Mouse (Mus musculus): Measurements from ENCODE around the gene Plekha4. TPM values are rescaled to one million over a fixed set of nuclear protein-coding genes. Genes with fewer than 3 reads are reported as not detected.

The Plekha4 gene
- polyA plus RNA-seq, 1 experiment from 2014 or later: 0.64 TPM

DNA sequence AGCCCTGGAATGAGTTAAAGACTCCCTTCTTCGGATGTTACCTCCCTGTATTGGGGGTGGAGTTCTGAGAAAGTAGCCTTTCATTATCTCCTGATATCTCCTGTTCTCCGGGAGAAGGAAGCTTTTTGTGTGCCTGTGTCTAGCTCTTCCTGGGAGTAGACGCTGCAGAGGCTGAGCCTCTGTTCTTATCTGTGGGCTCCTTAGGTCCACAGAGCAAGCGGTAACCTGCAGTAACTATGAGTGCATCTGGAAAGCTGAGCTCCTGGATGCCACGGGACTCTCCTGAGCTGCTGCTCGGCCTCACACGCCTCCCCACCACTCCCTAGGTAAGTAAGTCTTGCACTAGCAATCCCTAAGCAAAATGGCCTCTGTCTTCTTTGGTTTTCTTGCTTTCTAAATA, 40.0 kb upstream of the Plekha4 start:
- Histone ChIP-seq H3K27me3 (ENCODE audit: control insufficient read depth, insufficient read depth, low read length) (no peaks in the 10 kb centered on the region), H3K4me1 (ENCODE audit: control insufficient read depth, insufficient read depth, low read length) (peaks cover 10% of the 10 kb centered on the region; the same call in 1 of the 2 replicates), H3K4me2 (ENCODE audit: low read depth, severe bottlenecking) (no peak overlapping the region), H3K9ac (ENCODE audit: low read length) (no peak overlapping the region), H3K27ac (replicated peaks; ENCODE audit: low read depth, low read length) (no peak overlapping the region), H3K4me3 (ENCODE audit: low read depth, low read length) (no peak overlapping the region), H3K36me3 (ENCODE audit: control insufficient read depth, insufficient read depth, low read length) (no peaks in the 10 kb centered on the region), H3K9me3 (ENCODE audit: control insufficient read depth, low read length) (no peaks in the 10 kb centered on the region)
- no peak for ATAC-seq (ENCODE audit: insufficient number of reproducible peaks, low FRiP score, low TSS enrichment, low read depth)
- 79% methylated on average over 7 of the region's 7 CpGs for WGBS
- no peak for DNase-seq (ENCODE audit: low spot score)

DNA sequence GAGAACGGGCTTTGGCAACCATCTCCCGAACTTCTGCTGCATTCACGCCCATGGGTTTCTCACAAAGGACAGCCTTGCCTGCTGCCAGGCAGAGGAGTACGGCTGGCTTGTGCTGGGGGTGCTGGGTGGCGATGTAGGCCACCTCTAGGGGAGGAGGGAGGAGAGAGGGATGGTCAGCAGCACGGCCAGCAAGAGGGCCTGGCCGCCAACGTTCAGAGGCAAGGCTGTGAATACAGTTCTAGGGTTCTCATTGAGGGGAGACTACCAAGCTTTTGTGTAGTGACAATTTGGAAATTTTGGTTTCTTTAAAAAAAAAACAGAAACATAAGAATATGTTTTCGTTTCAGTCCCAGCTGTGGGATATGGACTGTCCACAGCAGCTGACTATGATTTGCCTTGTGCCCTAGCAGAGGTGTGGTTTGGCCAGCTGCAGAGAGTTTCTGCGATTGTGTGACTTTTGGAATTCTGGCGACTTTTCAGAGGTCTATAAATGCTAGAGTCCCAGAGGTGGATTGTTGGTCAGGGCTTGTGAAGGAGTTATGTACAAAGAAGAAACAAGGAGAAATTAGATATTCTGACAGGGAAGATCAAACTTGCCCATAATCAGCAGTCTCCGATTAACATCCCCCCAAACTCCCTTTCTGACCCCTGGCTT, 39.2 kb upstream of the Plekha4 start, which contains the start of gene Gm45808:
Gm45808 (minus strand) TSS at position 51 of the 655 bp plus-strand sequence.
- Histone ChIP-seq H3K27me3 (ENCODE audit: control insufficient read depth, insufficient read depth, low read length) (no peaks in the 10 kb centered on the region), H3K4me3 (ENCODE audit: low read depth, low read length) (no peak within 1 kb of the TSS), H3K9me3 (ENCODE audit: control insufficient read depth, low read length) (no peaks in the 10 kb centered on the region), H3K27ac (replicated peaks; ENCODE audit: low read depth, low read length) (no peak within 1 kb of the TSS), H3K4me2 (ENCODE audit: low read depth, severe bottlenecking) (no peak within 1 kb of the TSS; the same call in 1 of the 2 replicates), H3K4me1 (ENCODE audit: control insufficient read depth, insufficient read depth, low read length) (peaks cover 11% of the 10 kb centered on the region; the same call in 1 of the 2 replicates), H3K36me3 (ENCODE audit: control insufficient read depth, insufficient read depth, low read length) (no peaks in the 10 kb centered on the region), H3K9ac (ENCODE audit: low read length) (no peak within 1 kb of the TSS)
- WGBS: 84% methylated on average over 12 of the region's 12 CpGs
- ATAC-seq (ENCODE audit: insufficient number of reproducible peaks, low FRiP score, low TSS enrichment, low read depth): no peak
- no peak for DNase-seq (ENCODE audit: low spot score)

DNA sequence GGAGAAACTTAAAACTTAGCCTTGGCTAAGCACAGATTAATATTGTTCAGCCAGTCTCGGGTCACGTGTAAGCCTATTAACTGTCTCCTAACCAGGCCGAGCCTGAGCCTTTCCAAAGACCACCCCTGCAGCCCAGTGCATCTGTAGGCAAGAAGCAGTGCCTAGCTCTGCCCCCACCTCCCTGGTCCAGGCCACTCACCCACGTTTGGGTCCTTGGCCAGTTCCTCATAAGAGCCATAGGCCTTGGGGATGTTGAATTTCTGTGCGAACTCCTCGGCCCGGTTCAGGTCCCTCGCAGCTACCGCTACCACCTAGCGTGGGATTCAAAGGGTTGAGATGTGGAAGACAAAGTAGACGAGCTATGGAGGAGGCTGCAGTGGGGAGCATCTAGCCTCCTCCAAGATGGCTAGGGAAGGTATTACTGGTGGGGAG, 38.3 kb upstream of the Plekha4 start:
- peak; percentile 33; the same call in 1 of the 2 replicates for ATAC-seq (ENCODE audit: insufficient number of reproducible peaks, low FRiP score, low TSS enrichment, low read depth)
- Histone ChIP-seq H3K27me3 (ENCODE audit: control insufficient read depth, insufficient read depth, low read length) (no peaks in the 10 kb centered on the region), H3K4me1 (ENCODE audit: control insufficient read depth, insufficient read depth, low read length) (peaks cover 11% of the 10 kb centered on the region; the same call in 1 of the 2 replicates), H3K36me3 (ENCODE audit: control insufficient read depth, insufficient read depth, low read length) (no peaks in the 10 kb centered on the region; the same call in 1 of the 2 replicates), H3K9ac (ENCODE audit: low read length) (no peak overlapping the region), H3K4me3 (ENCODE audit: low read depth, low read length) (peak overlapping the region; percentile 41), H3K27ac (replicated peaks; ENCODE audit: low read depth, low read length) (peak overlapping the region; percentile 73; the same call in 1 of the 2 replicates), H3K9me3 (ENCODE audit: control insufficient read depth, low read length) (no peaks in the 10 kb centered on the region), H3K4me2 (ENCODE audit: low read depth, severe bottlenecking) (peak overlapping the region; percentile 57)
- WGBS: 32% methylated on average over 11 of the region's 11 CpGs
- peak; percentile 37 for DNase-seq (ENCODE audit: low spot score)

GRCm38 (mm10) chr7:45488293-45489204, 37.6 kb upstream of the Plekha4 start, which contains the start of gene Dhdh:
TSS of gene Dhdh (minus strand) at chr7:45488805.
- Histone ChIP-seq H3K4me3 (ENCODE audit: low read depth, low read length) (peak within 1 kb of the TSS; percentile 41), H3K36me3 (ENCODE audit: control insufficient read depth, insufficient read depth, low read length) (peaks cover 1% of the 10 kb centered on the region; the same call in 1 of the 2 replicates), H3K4me2 (ENCODE audit: low read depth, severe bottlenecking) (peak within 1 kb of the TSS; percentile 57), H3K9ac (ENCODE audit: low read length) (peak within 1 kb of the TSS; percentile 70), H3K27ac (replicated peaks; ENCODE audit: low read depth, low read length) (peak within 1 kb of the TSS; percentile 73; the same call in 1 of the 2 replicates), H3K27me3 (ENCODE audit: control insufficient read depth, insufficient read depth, low read length) (no peaks in the 10 kb centered on the region), H3K4me1 (ENCODE audit: control insufficient read depth, insufficient read depth, low read length) (peaks cover 11% of the 10 kb centered on the region; the same call in 1 of the 2 replicates), H3K9me3 (ENCODE audit: control insufficient read depth, low read length) (no peaks in the 10 kb centered on the region)
- WGBS: 8% methylated on average over 36 of the region's 38 CpGs
- peak; percentile 72 for DNase-seq (ENCODE audit: low spot score)
- peak; percentile 48 for ATAC-seq (ENCODE audit: insufficient number of reproducible peaks, low FRiP score, low TSS enrichment, low read depth)

DNA sequence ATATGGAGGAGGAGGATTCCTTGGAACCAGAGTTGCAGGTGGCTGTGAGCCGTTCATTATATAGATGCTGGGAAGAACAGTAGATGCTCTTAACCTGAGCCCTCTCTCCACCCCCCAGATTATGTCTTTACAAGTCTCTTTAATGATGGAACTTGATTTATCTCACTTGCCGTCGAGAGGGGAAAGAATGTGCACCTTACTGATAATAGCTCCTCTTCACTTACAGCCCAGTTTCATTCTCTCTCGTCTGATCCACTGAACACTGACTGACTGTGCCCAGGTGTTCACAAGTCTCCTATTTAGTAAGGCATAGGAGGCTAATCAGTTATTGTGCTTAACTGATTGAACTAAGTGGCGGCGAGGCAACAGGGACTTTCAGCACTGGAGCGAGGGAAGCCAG, 36.6 kb upstream of the Plekha4 start:
- Histone ChIP-seq H3K4me2 (ENCODE audit: low read depth, severe bottlenecking) (no peak overlapping the region), H3K9me3 (ENCODE audit: control insufficient read depth, low read length) (no peaks in the 10 kb centered on the region), H3K36me3 (ENCODE audit: control insufficient read depth, insufficient read depth, low read length) (peaks cover 11% of the 10 kb centered on the region), H3K4me3 (ENCODE audit: low read depth, low read length) (no peak overlapping the region), H3K27me3 (ENCODE audit: control insufficient read depth, insufficient read depth, low read length) (no peaks in the 10 kb centered on the region), H3K9ac (ENCODE audit: low read length) (no peak overlapping the region), H3K27ac (replicated peaks; ENCODE audit: low read depth, low read length) (no peak overlapping the region), H3K4me1 (ENCODE audit: control insufficient read depth, insufficient read depth, low read length) (peaks cover 11% of the 10 kb centered on the region; the same call in 1 of the 2 replicates)
- DNase-seq (ENCODE audit: low spot score) (no peak), ATAC-seq (ENCODE audit: insufficient number of reproducible peaks, low FRiP score, low TSS enrichment, low read depth) (no peak)
- WGBS: 71% methylated on average over 7 of the region's 7 CpGs

DNA sequence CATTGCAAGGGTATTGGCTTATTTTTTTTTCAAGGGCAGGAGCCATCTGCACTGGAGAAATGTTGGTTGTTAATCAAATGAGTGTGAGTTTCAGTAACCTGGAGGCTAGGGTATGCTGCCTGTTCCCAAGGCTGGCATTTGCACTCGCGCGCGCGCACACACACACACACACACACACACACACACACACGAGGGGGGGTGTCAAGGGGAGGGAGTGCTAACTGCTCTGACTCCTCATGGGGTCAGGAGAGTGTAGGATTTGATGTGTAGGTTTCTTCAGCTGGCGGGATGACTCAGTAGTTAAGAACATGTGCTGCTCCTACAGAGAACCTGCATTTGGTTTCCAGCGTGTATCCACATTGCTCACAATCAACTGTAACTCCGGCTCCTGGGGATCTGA, 35.3 kb upstream of the Plekha4 start:
- 21% methylated on average over 9 of the region's 9 CpGs for WGBS
- Histone ChIP-seq H3K4me3 (ENCODE audit: low read depth, low read length) (no peak overlapping the region), H3K27me3 (ENCODE audit: control insufficient read depth, insufficient read depth, low read length) (no peaks in the 10 kb centered on the region), H3K9ac (ENCODE audit: low read length) (no peak overlapping the region), H3K27ac (replicated peaks; ENCODE audit: low read depth, low read length) (no peak overlapping the region), H3K9me3 (ENCODE audit: control insufficient read depth, low read length) (no peaks in the 10 kb centered on the region), H3K4me2 (ENCODE audit: low read depth, severe bottlenecking) (peak overlapping the region; percentile 24; the same call in 1 of the 2 replicates), H3K36me3 (ENCODE audit: control insufficient read depth, insufficient read depth, low read length) (peaks cover 14% of the 10 kb centered on the region), H3K4me1 (ENCODE audit: control insufficient read depth, insufficient read depth, low read length) (peaks cover 11% of the 10 kb centered on the region; the same call in 1 of the 2 replicates)
- ATAC-seq (ENCODE audit: insufficient number of reproducible peaks, low FRiP score, low TSS enrichment, low read depth) (0 out of 2 replicates have a peak, but pooled peaks have one; percentile 13), DNase-seq (ENCODE audit: low spot score) (peak; percentile 49)

- no peak overlapping the region for H3K9ac ChIP-seq (ENCODE audit: low read length)
- 25% methylated on average over 3 of the region's 3 CpGs for WGBS
- no peak overlapping the region for H3K4me2 ChIP-seq (ENCODE audit: low read depth, severe bottlenecking)
- H3K4me1 ChIP-seq (ENCODE audit: control insufficient read depth, insufficient read depth, low read length): peaks cover 11% of the 10 kb centered on the region; the same call in 1 of the 2 replicates
- H3K27me3 ChIP-seq (ENCODE audit: control insufficient read depth, insufficient read depth, low read length): no peaks in the 10 kb centered on the region
- peaks cover 17% of the 10 kb centered on the region for H3K36me3 ChIP-seq (ENCODE audit: control insufficient read depth, insufficient read depth, low read length)
- DNase-seq (ENCODE audit: low spot score) (no peak), ATAC-seq (ENCODE audit: insufficient number of reproducible peaks, low FRiP score, low TSS enrichment, low read depth) (no peak)
- no peak overlapping the region for H3K4me3 ChIP-seq (ENCODE audit: low read depth, low read length)
- H3K9me3 ChIP-seq (ENCODE audit: control insufficient read depth, low read length): no peaks in the 10 kb centered on the region
- H3K27ac ChIP-seq (replicated peaks; ENCODE audit: low read depth, low read length): no peak overlapping the region
Measured at GRCm38 (mm10) chr7:45491264-45491663, 34.9 kb upstream of the Plekha4 start.

DNA sequence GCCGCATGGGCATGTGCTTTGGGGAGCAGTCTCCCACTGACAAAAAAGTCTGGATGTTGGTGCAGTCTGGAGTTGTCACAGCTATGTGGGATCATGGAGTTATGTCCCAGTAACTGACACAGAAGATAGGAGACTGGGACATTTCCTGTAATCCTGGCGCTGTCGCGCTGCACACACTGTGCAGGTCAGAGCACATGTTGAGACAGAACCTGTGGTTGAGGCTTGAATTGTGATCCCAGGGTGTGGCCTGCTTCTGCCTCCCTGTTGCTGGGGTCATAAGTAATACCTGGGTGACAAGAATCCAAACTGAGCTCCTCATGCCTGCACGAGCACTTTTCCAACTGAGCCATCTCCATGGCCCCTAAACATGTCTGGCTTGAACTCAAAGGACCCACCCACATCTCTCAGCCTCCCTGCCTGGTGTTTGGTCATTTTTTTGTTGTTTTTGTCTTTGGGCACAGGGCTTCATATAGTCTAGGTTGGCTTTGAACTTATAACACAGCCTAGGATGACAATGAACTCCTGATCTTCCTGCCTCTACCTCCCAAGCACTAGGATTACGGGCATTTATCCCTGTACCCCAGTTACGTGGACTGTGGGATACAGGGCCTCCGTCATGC, 33.8 kb upstream of the Plekha4 start:
- DNase-seq (ENCODE audit: low spot score) (no peak), ATAC-seq (ENCODE audit: insufficient number of reproducible peaks, low FRiP score, low TSS enrichment, low read depth) (no peak)
- 95% methylated on average over 8 of the region's 8 CpGs for WGBS
- Histone ChIP-seq H3K4me2 (ENCODE audit: low read depth, severe bottlenecking) (no peak overlapping the region), H3K4me3 (ENCODE audit: low read depth, low read length) (no peak overlapping the region), H3K4me1 (ENCODE audit: control insufficient read depth, insufficient read depth, low read length) (peaks cover 11% of the 10 kb centered on the region; the same call in 1 of the 2 replicates), H3K27ac (replicated peaks; ENCODE audit: low read depth, low read length) (no peak overlapping the region), H3K36me3 (ENCODE audit: control insufficient read depth, insufficient read depth, low read length) (peaks cover 17% of the 10 kb centered on the region), H3K27me3 (ENCODE audit: control insufficient read depth, insufficient read depth, low read length) (no peaks in the 10 kb centered on the region), H3K9me3 (ENCODE audit: control insufficient read depth, low read length) (no peaks in the 10 kb centered on the region), H3K9ac (ENCODE audit: low read length) (no peak overlapping the region)

Data from limb, embryonic 11.5 days (tissue).